Mouse (Mus musculus): ENCODE results near the gene Mbnl2. TPM values are rescaled to one million over a fixed set of nuclear protein-coding genes. Genes with fewer than 3 reads are reported as not detected.

Mbnl2 gene
- polyA plus RNA-seq, 1 experiment from 2014 or later: 25.4 TPM

- H3K4me2 ChIP-seq (ENCODE audit: low read length): no peak overlapping the region
- H3K9ac ChIP-seq (ENCODE audit: low read depth, low read length): no peak overlapping the region
- H3K36me3 ChIP-seq (ENCODE audit: control insufficient read depth, insufficient read depth, low read length): no peaks in the 10 kb centered on the region
- 88% methylated on average over 6 of the region's 6 CpGs for WGBS
- H3K4me1 ChIP-seq (ENCODE audit: control insufficient read depth, insufficient read depth, low read depth, low read length): peaks cover 10% of the 10 kb centered on the region
- H3K4me3 ChIP-seq (ENCODE audit: low read length): no peak overlapping the region
- H3K27ac ChIP-seq (ENCODE audit: low read depth, low read length): no peak overlapping the region
- H3K27me3 ChIP-seq (replicated peaks; ENCODE audit: control insufficient read depth, insufficient read depth, low read length): no peaks in the 10 kb centered on the region
- no peaks in the 10 kb centered on the region for H3K9me3 ChIP-seq (ENCODE audit: control insufficient read depth, low read length)
- ATAC-seq: no peak
Measured at GRCm38 (mm10) chr14:120294480-120294879, 19.0 kb downstream of the Mbnl2 start.

DNA sequence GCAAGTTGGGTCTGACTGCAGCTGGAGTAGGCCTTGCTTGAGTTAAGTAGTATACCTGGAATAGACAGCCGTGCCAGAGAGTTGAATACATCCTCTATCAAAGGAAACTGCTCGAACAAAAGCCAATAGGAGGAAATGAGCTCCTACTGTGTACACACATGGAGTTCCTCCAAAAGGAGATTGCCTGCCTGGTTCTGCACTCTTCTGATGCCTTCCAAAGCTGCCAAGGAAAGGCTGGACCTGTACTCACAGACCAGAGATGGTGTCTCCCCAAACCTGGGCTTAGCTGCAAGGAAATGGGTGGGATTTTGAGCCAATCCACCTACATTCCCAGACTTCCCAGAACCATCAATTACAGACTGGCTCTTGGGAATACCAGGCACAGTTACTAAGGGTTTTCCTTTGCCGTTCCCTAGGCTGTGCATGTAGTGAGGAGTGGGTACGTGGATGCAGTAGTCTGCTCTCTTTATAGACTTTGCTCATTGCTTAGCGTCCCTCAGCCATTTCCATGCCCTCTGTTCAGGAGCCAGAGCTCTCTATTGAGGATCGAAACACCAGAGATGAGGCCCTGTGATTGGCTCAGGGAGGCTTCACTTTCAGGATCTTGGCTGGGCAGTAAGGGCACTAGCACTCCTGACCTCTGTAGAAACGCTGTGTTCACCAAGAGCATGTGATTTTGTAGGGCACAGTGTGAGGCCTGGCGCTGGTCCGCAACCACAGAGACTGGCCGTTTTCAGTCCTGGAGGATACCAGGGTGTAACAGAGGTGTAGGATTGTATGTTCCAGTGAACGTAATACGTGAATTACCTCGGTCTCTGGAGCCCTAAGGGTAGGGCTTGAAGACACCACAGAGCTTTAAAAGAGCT, 20.1 kb downstream of the Mbnl2 start:
- Histone ChIP-seq H3K4me2 (ENCODE audit: low read length) (no peak overlapping the region), H3K9ac (ENCODE audit: low read depth, low read length) (no peak overlapping the region), H3K4me3 (ENCODE audit: low read length) (no peak overlapping the region), H3K27me3 (replicated peaks; ENCODE audit: control insufficient read depth, insufficient read depth, low read length) (no peaks in the 10 kb centered on the region), H3K9me3 (ENCODE audit: control insufficient read depth, low read length) (no peaks in the 10 kb centered on the region), H3K36me3 (ENCODE audit: control insufficient read depth, insufficient read depth, low read length) (no peaks in the 10 kb centered on the region), H3K27ac (ENCODE audit: low read depth, low read length) (no peak overlapping the region), H3K4me1 (ENCODE audit: control insufficient read depth, insufficient read depth, low read depth, low read length) (peaks cover 12% of the 10 kb centered on the region)
- ATAC-seq: no peak
- 77% methylated on average over 13 of the region's 13 CpGs for WGBS

GRCm38 (mm10) chr14:120296231-120297006, 20.9 kb downstream of the Mbnl2 start:
- H3K9me3 ChIP-seq (ENCODE audit: control insufficient read depth, low read length): no peaks in the 10 kb centered on the region
- H3K36me3 ChIP-seq (ENCODE audit: control insufficient read depth, insufficient read depth, low read length): no peaks in the 10 kb centered on the region
- no peak overlapping the region for H3K4me3 ChIP-seq (ENCODE audit: low read length)
- H3K4me1 ChIP-seq (ENCODE audit: control insufficient read depth, insufficient read depth, low read depth, low read length): peaks cover 12% of the 10 kb centered on the region
- WGBS: 72% methylated on average over 17 of the region's 17 CpGs
- ATAC-seq: no peak; the same call in 1 of the 2 replicates
- no peak overlapping the region for H3K9ac ChIP-seq (ENCODE audit: low read depth, low read length)
- no peak overlapping the region for H3K27ac ChIP-seq (ENCODE audit: low read depth, low read length)
- no peak overlapping the region for H3K4me2 ChIP-seq (ENCODE audit: low read length)
- no peaks in the 10 kb centered on the region for H3K27me3 ChIP-seq (replicated peaks; ENCODE audit: control insufficient read depth, insufficient read depth, low read length)

DNA sequence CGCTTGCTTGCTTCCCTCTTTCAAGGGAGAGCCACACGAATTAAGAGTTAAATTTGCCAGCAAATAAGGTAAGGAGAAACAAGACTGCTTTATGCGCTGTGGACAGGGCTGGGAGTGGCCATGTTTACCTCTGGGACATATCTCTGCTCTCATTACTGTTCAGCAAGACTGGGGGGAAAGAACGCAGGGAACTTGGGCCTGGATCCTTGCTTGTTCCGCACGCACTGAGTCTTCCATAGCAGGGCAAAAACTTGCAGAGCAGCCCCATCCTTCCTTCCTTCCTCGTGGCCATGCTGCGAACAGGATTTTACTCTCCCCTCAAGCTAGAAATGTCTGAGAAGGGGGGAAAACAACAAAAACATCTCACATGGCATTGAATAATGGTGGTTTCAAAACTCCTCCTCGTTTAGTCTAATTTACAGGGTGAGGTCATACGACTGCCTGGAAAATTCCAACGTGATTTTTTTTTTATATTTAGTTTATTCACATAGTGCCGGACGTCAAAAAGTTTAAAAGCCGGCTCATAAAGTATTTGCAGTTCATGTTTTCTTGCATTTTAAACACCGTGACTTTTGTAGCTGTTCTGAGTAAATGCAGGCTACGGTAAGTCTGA, 21.8 kb downstream of the Mbnl2 start:
- Histone ChIP-seq H3K27me3 (replicated peaks; ENCODE audit: control insufficient read depth, insufficient read depth, low read length) (no peaks in the 10 kb centered on the region), H3K36me3 (ENCODE audit: control insufficient read depth, insufficient read depth, low read length) (no peaks in the 10 kb centered on the region), H3K4me3 (ENCODE audit: low read length) (no peak overlapping the region), H3K9me3 (ENCODE audit: control insufficient read depth, low read length) (no peaks in the 10 kb centered on the region), H3K4me2 (ENCODE audit: low read length) (no peak overlapping the region), H3K27ac (ENCODE audit: low read depth, low read length) (no peak overlapping the region), H3K9ac (ENCODE audit: low read depth, low read length) (no peak overlapping the region), H3K4me1 (ENCODE audit: control insufficient read depth, insufficient read depth, low read depth, low read length) (peaks cover 12% of the 10 kb centered on the region)
- ATAC-seq: no peak
- whole genome bisulfite sequencing: 53% methylated on average over 16 of the region's 16 CpGs

DNA sequence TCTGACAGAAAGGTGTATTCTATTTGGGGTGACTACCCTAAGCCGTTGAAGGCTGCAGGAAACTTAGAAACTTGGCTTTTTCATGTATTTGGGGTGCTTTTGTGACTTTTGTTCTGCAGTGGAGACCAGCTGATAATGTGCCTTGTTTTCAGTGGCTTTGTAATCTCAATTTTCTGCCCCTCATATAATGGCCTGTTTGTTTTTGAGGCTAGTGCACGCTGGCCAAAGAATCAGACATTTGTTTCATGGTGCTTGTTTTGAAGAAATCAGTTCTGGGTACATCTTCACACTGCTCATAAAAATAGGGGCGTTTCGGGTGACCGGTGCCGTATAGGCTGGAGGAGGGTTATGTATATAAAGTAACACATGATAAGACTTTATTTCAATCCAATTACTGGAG, 22.4 kb downstream of the Mbnl2 start:
- H3K4me3 ChIP-seq (ENCODE audit: low read length): no peak overlapping the region
- H3K4me1 ChIP-seq (ENCODE audit: control insufficient read depth, insufficient read depth, low read depth, low read length): peaks cover 13% of the 10 kb centered on the region
- H3K27ac ChIP-seq (ENCODE audit: low read depth, low read length): no peak overlapping the region
- no peaks in the 10 kb centered on the region for H3K27me3 ChIP-seq (replicated peaks; ENCODE audit: control insufficient read depth, insufficient read depth, low read length)
- H3K4me2 ChIP-seq (ENCODE audit: low read length): no peak overlapping the region
- no peak overlapping the region for H3K9ac ChIP-seq (ENCODE audit: low read depth, low read length)
- no peaks in the 10 kb centered on the region for H3K36me3 ChIP-seq (ENCODE audit: control insufficient read depth, insufficient read depth, low read length)
- ATAC-seq: no peak
- no peaks in the 10 kb centered on the region for H3K9me3 ChIP-seq (ENCODE audit: control insufficient read depth, low read length)
- WGBS: 61% methylated on average over 6 of the region's 6 CpGs

GRCm38 (mm10) chr14:120298439-120298838, 23.0 kb downstream of the Mbnl2 start:
- ATAC-seq: no peak
- Histone ChIP-seq H3K4me1 (ENCODE audit: control insufficient read depth, insufficient read depth, low read depth, low read length) (peaks cover 19% of the 10 kb centered on the region), H3K27ac (ENCODE audit: low read depth, low read length) (no peak overlapping the region), H3K4me3 (ENCODE audit: low read length) (no peak overlapping the region), H3K27me3 (replicated peaks; ENCODE audit: control insufficient read depth, insufficient read depth, low read length) (no peaks in the 10 kb centered on the region), H3K4me2 (ENCODE audit: low read length) (no peak overlapping the region), H3K9me3 (ENCODE audit: control insufficient read depth, low read length) (no peaks in the 10 kb centered on the region), H3K9ac (ENCODE audit: low read depth, low read length) (no peak overlapping the region), H3K36me3 (ENCODE audit: control insufficient read depth, insufficient read depth, low read length) (no peaks in the 10 kb centered on the region)
- WGBS: 83% methylated on average over 5 of the region's 5 CpGs

GRCm38 (mm10) chr14:120299716-120300115, 24.2 kb downstream of the Mbnl2 start:
- WGBS: 76% methylated on average over 3 of the region's 3 CpGs
- ATAC-seq: no peak
- Histone ChIP-seq H3K4me2 (ENCODE audit: low read length) (no peak overlapping the region), H3K36me3 (ENCODE audit: control insufficient read depth, insufficient read depth, low read length) (no peaks in the 10 kb centered on the region), H3K27me3 (replicated peaks; ENCODE audit: control insufficient read depth, insufficient read depth, low read length) (no peaks in the 10 kb centered on the region), H3K4me3 (ENCODE audit: low read length) (no peak overlapping the region), H3K9ac (ENCODE audit: low read depth, low read length) (no peak overlapping the region), H3K4me1 (ENCODE audit: control insufficient read depth, insufficient read depth, low read depth, low read length) (peaks cover 19% of the 10 kb centered on the region), H3K9me3 (ENCODE audit: control insufficient read depth, low read length) (no peaks in the 10 kb centered on the region), H3K27ac (ENCODE audit: low read depth, low read length) (no peak overlapping the region)

DNA sequence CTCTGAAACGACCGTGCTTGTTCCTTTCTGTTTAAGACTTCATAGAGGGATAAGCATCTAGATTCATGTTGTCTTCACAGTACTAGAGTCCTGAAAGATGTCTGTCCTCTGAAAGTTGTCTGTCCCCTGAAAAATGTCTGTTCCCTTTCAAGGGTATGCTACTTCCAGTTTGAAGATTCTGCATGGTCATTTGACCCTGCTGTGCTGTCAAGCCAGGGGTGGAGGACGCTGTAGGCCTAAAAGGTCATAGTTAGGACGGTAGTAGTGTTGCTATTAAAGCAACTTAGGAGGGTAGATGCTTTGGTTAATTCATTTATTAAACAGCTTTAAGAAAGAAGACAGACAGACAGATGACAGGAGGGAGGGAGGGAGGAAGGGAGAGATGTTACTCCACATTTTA, 24.7 kb downstream of the Mbnl2 start:
- H3K27me3 ChIP-seq (replicated peaks; ENCODE audit: control insufficient read depth, insufficient read depth, low read length): no peaks in the 10 kb centered on the region
- H3K4me1 ChIP-seq (ENCODE audit: control insufficient read depth, insufficient read depth, low read depth, low read length): peaks cover 19% of the 10 kb centered on the region
- H3K4me2 ChIP-seq (ENCODE audit: low read length): no peak overlapping the region
- H3K36me3 ChIP-seq (ENCODE audit: control insufficient read depth, insufficient read depth, low read length): no peaks in the 10 kb centered on the region
- no peak overlapping the region for H3K4me3 ChIP-seq (ENCODE audit: low read length)
- H3K9ac ChIP-seq (ENCODE audit: low read depth, low read length): no peak overlapping the region
- 74% methylated on average over 4 of the region's 4 CpGs for WGBS
- H3K27ac ChIP-seq (ENCODE audit: low read depth, low read length): no peak overlapping the region
- no peaks in the 10 kb centered on the region for H3K9me3 ChIP-seq (ENCODE audit: control insufficient read depth, low read length)
- ATAC-seq: no peak

GRCm38 (mm10) chr14:120300814-120301213, 25.3 kb downstream of the Mbnl2 start:
- Histone ChIP-seq H3K4me3 (ENCODE audit: low read length) (no peak overlapping the region), H3K36me3 (ENCODE audit: control insufficient read depth, insufficient read depth, low read length) (no peaks in the 10 kb centered on the region), H3K4me2 (ENCODE audit: low read length) (no peak overlapping the region), H3K27ac (ENCODE audit: low read depth, low read length) (no peak overlapping the region), H3K27me3 (replicated peaks; ENCODE audit: control insufficient read depth, insufficient read depth, low read length) (no peaks in the 10 kb centered on the region), H3K4me1 (ENCODE audit: control insufficient read depth, insufficient read depth, low read depth, low read length) (peaks cover 19% of the 10 kb centered on the region), H3K9ac (ENCODE audit: low read depth, low read length) (no peak overlapping the region), H3K9me3 (ENCODE audit: control insufficient read depth, low read length) (no peaks in the 10 kb centered on the region)
- 89% methylated on average over 4 of the region's 4 CpGs for WGBS
- no peak for ATAC-seq

All from hindbrain, embryonic 16.5 days (tissue).